Mouse (Mus musculus): ENCODE data around the gene Xpo4.
A peak's percentile ranks its signal among the peaks of the same experiment; 100 is the strongest.
"Not testable (repeated sequence)": the region's sequence is repeated elsewhere in the genome, so short reads cannot be mapped to it uniquely, and the experiment has no call there.

Gene Xpo4

GRCm38 (mm10) chr14:57679958-57680535 lies 14.8 kb upstream of the Xpo4 start:
- DNase-seq = peak; percentile 83

- no peak for DNase-seq
Measured at GRCm38 (mm10) chr14:57679523-57679922, 14.3 kb upstream of the Xpo4 start.

- DNase-seq = no peak
Measured at GRCm38 (mm10) chr14:57675481-57675880, 10.3 kb upstream of the Xpo4 start.

GRCm38 (mm10) chr14:57665628-57665950 lies 359 bp upstream of the Xpo4 start:
- no peak for DNase-seq

- DNase-seq = no peak
Measured at GRCm38 (mm10) chr14:57664311-57664821, 864 bp downstream of the Xpo4 start.

GRCm38 (mm10) chr14:57663630-57664029 lies 1.6 kb downstream of the Xpo4 start:
- DNase-seq = no peak

GRCm38 (mm10) chr14:57658301-57658700 lies 6.9 kb downstream of the Xpo4 start:
- DNase-seq = no peak

GRCm38 (mm10) chr14:57657500-57657899 lies 7.7 kb downstream of the Xpo4 start:
- DNase-seq = no peak

- not testable (repeated sequence) for DNase-seq
Measured at GRCm38 (mm10) chr14:57656519-57656918, 8.7 kb downstream of the Xpo4 start.

- DNase-seq = no peak
Measured at GRCm38 (mm10) chr14:57649501-57649900, 15.7 kb downstream of the Xpo4 start.

GRCm38 (mm10) chr14:57646155-57646554 lies 19.1 kb downstream of the Xpo4 start:
- no peak for DNase-seq

GRCm38 (mm10) chr14:57639153-57639552 lies 26.1 kb downstream of the Xpo4 start:
- no peak for DNase-seq

GRCm38 (mm10) chr14:57634141-57634540 lies 31.1 kb downstream of the Xpo4 start:
- no peak for DNase-seq

- no peak for DNase-seq
Measured at GRCm38 (mm10) chr14:57629595-57629994, 35.6 kb downstream of the Xpo4 start.

- no peak for DNase-seq
Measured at GRCm38 (mm10) chr14:57622934-57623333, 42.3 kb downstream of the Xpo4 start.

- no peak for DNase-seq
Measured at GRCm38 (mm10) chr14:57621699-57622098, 43.5 kb downstream of the Xpo4 start.

GRCm38 (mm10) chr14:57620598-57621236 lies 44.5 kb downstream of the Xpo4 start:
- DNase-seq = no peak

GRCm38 (mm10) chr14:57619487-57619886 lies 45.7 kb downstream of the Xpo4 start:
- DNase-seq = peak; percentile 27

- no peak for DNase-seq
Measured at GRCm38 (mm10) chr14:57617675-57618074, 47.6 kb downstream of the Xpo4 start.

- DNase-seq = peak; percentile 12
Measured at GRCm38 (mm10) chr14:57616339-57616965, 48.8 kb downstream of the Xpo4 start.

- DNase-seq = no peak
Measured at GRCm38 (mm10) chr14:57615828-57616227, 49.4 kb downstream of the Xpo4 start.

- no peak for DNase-seq
Measured at GRCm38 (mm10) chr14:57611034-57611433, 54.2 kb downstream of the Xpo4 start.

- no peak for DNase-seq
Measured at GRCm38 (mm10) chr14:57609816-57610329, 55.4 kb downstream of the Xpo4 start.

- no peak for DNase-seq
Measured at GRCm38 (mm10) chr14:57607500-57607899, 57.7 kb downstream of the Xpo4 start.

Data from thymus, postnatal 14 days (tissue).